Mouse (Mus musculus) hindbrain, postnatal 0 days (tissue): Measurements from ENCODE around the gene Fam173a. TPM values are rescaled to one million over a fixed set of nuclear protein-coding genes. Genes with fewer than 3 reads are reported as not detected.

Experiments used
- ATAC-seq: fragments of 200-750 bp; cut with Nextera tagmentation; 2 replicates; pipeline ENCODE4 v1.8.0; 2017; ENCODE audit warnings: mild to moderate bottlenecking, moderate TSS enrichment, moderate library complexity
- DNase-seq: peaks from one replicate; pipeline ENCODE4 v3.0.0-alpha.2; 2015; ENCODE audit warnings: low spot score
- H3K27ac ChIP-seq: fragments of 300-500 bp; sonication (generic); 2 replicates; pipeline ENCODE4 v1.5.1; 2014; ENCODE audit warnings: mild to moderate bottlenecking
- H3K27me3 ChIP-seq: fragments of 300-500 bp; sonication (generic); 2 replicates; pipeline ENCODE4 v1.6.1; 2014; ENCODE audit warnings: low read length, mixed read lengths; ENCODE audit not compliant: insufficient read depth
- H3K36me3 ChIP-seq: fragments of 300-500 bp; sonication (generic); 2 replicates; pipeline ENCODE4 v1.6.1; 2014; ENCODE audit warnings: low read length, mixed read lengths; ENCODE audit not compliant: insufficient read depth
- H3K4me1 ChIP-seq: fragments of 300-500 bp; sonication (generic); 2 replicates; pipeline ENCODE4 v1.6.1; 2014; ENCODE audit warnings: antibody characterized with exemption, low read length, mixed read lengths; ENCODE audit not compliant: insufficient read depth
- H3K4me2 ChIP-seq: fragments of 300-500 bp; sonication (generic); 2 replicates; pipeline ENCODE4 v1.6.1; 2014; ENCODE audit warnings: low read depth, mild to moderate bottlenecking, low read length, moderate library complexity, mixed read lengths
- H3K4me3 ChIP-seq: fragments of 300-500 bp; sonication (generic); 2 replicates; pipeline ENCODE4 v1.5.1; 2014; ENCODE audit warnings: low read length
- H3K9ac ChIP-seq: fragments of 300-500 bp; sonication (generic); replicated peaks from 2 replicates; pipeline ENCODE4 v1.6.1; 2014; ENCODE audit warnings: mild to moderate bottlenecking, low read length, moderate library complexity, mixed read lengths
- H3K9me3 ChIP-seq: fragments of 300-500 bp; sonication (generic); 2 replicates; pipeline ENCODE4 v1.6.1; 2016; ENCODE audit warnings: low read length, mixed read lengths
- CTCF ChIP-seq: IDR thresholded peaks from 2 replicates; pipeline ENCODE4 v1.5.1; 2016; ENCODE audit warnings: antibody characterized with exemption, control low read depth, low read depth
- WGBS: fragments of 180-500 bp; shearing (Covaris S2); extraction: QIAGEN DNeasy Blood & Tissue Kit; methylation state at CpG from one replicate; pipeline ENCODE4 v1.1.7; 2014; 5-methylcytosine and 5-hydroxymethylcytosine counted together
- polyA plus RNA-seq: library from polyadenylated mRNA; unstranded; fragments of >200 nt; fragmentation: Nextera tagmentation; extraction: Ambion mirVana; gene quantifications from 2 replicates; pipeline ENCODE4 v1.2.1, GENCODE M21; 2015
- total RNA-seq: library from RNA; depleted of rRNA; stranded (reverse); fragments of >200 nt; gene quantifications from 2 replicates; pipeline ENCODE4 v1.2.3, GENCODE M21; 2014

The Fam173a gene
- total and polyA plus RNA-seq, 2 experiments from 2014 or later = 101 to 117 TPM

- no peaks in the 10 kb centered on the region for H3K27me3 ChIP-seq
- peak; percentile 38 for ATAC-seq
Measured at GRCm38 (mm10) chr17:25801029-25801428, 8.3 kb upstream of the Fam173a start.

GRCm38 (mm10) chr17:25796951-25797369 is 4.3 kb upstream of the Fam173a start, which contains the start of gene Metrn:
TSS of gene Metrn (minus strand) at chr17:25797136.
- peaks cover 19% of the 10 kb centered on the region; the same call in 1 of the 2 replicates for H3K4me1 ChIP-seq
- H3K9me3 ChIP-seq = no peaks in the 10 kb centered on the region
- H3K9ac ChIP-seq = peak within 1 kb of the TSS; percentile 60
- TF ChIP-seq CTCF = no peak
- no peaks in the 10 kb centered on the region for H3K36me3 ChIP-seq
- peak; percentile 75 for ATAC-seq
- peak within 1 kb of the TSS; percentile 75 for H3K4me2 ChIP-seq
- DNase-seq = peak; percentile 88
- no peaks in the 10 kb centered on the region for H3K27me3 ChIP-seq
- H3K4me3 ChIP-seq = peak within 1 kb of the TSS; percentile 58
- H3K27ac ChIP-seq = peak within 1 kb of the TSS; percentile 79
- WGBS = 1% methylated on average over 35 of the region's 35 CpGs

More at GRCm38 (mm10) chr17:25801029-25801428, 8.3 kb upstream of the Fam173a start:
- DNase-seq = peak; percentile 86
- TF ChIP-seq CTCF = peak; percentile 86
- H3K4me2 ChIP-seq = no peak overlapping the region
- no peak overlapping the region for H3K27ac ChIP-seq
- H3K36me3 ChIP-seq = no peaks in the 10 kb centered on the region
- H3K9ac ChIP-seq = no peak overlapping the region
- WGBS = 6% methylated on average over 6 of the region's 6 CpGs
- H3K4me1 ChIP-seq = peaks cover 20% of the 10 kb centered on the region; the same call in 1 of the 2 replicates
- H3K9me3 ChIP-seq = no peaks in the 10 kb centered on the region
- H3K4me3 ChIP-seq = no peak overlapping the region

- H3K27ac ChIP-seq = peak overlapping the region; percentile 79
- no peak for TF ChIP-seq CTCF
- 3% methylated on average over 37 of the region's 37 CpGs for WGBS
- H3K9ac ChIP-seq = peak overlapping the region; percentile 60
- H3K9me3 ChIP-seq = no peaks in the 10 kb centered on the region
- DNase-seq = peak; percentile 34
- H3K4me1 ChIP-seq = peaks cover 19% of the 10 kb centered on the region; the same call in 1 of the 2 replicates
- peak overlapping the region; percentile 58 for H3K4me3 ChIP-seq
- H3K27me3 ChIP-seq = no peaks in the 10 kb centered on the region
- ATAC-seq = no peak
- H3K36me3 ChIP-seq = no peaks in the 10 kb centered on the region
- H3K4me2 ChIP-seq = peak overlapping the region; percentile 75
Measured at GRCm38 (mm10) chr17:25796211-25796771, 3.6 kb upstream of the Fam173a start.

GRCm38 (mm10) chr17:25795609-25796092 is 3.0 kb upstream of the Fam173a start, which contains the start of gene AC134908.4:
TSS of gene AC134908.4 (minus strand) at chr17:25795659.
- 8% methylated on average over 6 of the region's 6 CpGs for WGBS
- DNase-seq (peak; percentile 79), ATAC-seq (peak; percentile 70)

GRCm38 (mm10) chr17:25794998-25795397 is 2.3 kb upstream of the Fam173a start:
- Histone ChIP-seq H3K9me3 (no peaks in the 10 kb centered on the region), H3K9ac (peak overlapping the region; percentile 28), H3K4me1 (peaks cover 19% of the 10 kb centered on the region; the same call in 1 of the 2 replicates), H3K27ac (peak overlapping the region; percentile 94), H3K27me3 (no peaks in the 10 kb centered on the region), H3K4me2 (peak overlapping the region; percentile 75), H3K4me3 (peak overlapping the region; percentile 14; the same call in 1 of the 2 replicates), H3K36me3 (no peaks in the 10 kb centered on the region)
- DNase-seq (no peak), ATAC-seq (no peak)
- 37% methylated on average over 17 of the region's 17 CpGs for WGBS
- TF ChIP-seq CTCF = no peak

More at GRCm38 (mm10) chr17:25795609-25796092, 3.0 kb upstream of the Fam173a start, which contains the start of gene AC134908.4:
- no peaks in the 10 kb centered on the region for H3K9me3 ChIP-seq
- peak within 1 kb of the TSS; percentile 60 for H3K9ac ChIP-seq
- H3K4me1 ChIP-seq = peaks cover 19% of the 10 kb centered on the region; the same call in 1 of the 2 replicates
- no peak for TF ChIP-seq CTCF
- peak within 1 kb of the TSS; percentile 58 for H3K4me3 ChIP-seq
- H3K4me2 ChIP-seq = peak within 1 kb of the TSS; percentile 75
- H3K27ac ChIP-seq = peak within 1 kb of the TSS; percentile 94
- no peaks in the 10 kb centered on the region for H3K36me3 ChIP-seq
- H3K27me3 ChIP-seq = no peaks in the 10 kb centered on the region

- Histone ChIP-seq H3K27ac (peak overlapping the region; percentile 94), H3K4me1 (peaks cover 19% of the 10 kb centered on the region; the same call in 1 of the 2 replicates), H3K27me3 (no peaks in the 10 kb centered on the region), H3K36me3 (peaks cover 4% of the 10 kb centered on the region; the same call in 1 of the 2 replicates), H3K4me3 (no peak overlapping the region), H3K4me2 (peak overlapping the region; percentile 75), H3K9me3 (no peaks in the 10 kb centered on the region), H3K9ac (0 out of 2 replicates have a peak overlapping the region, but pooled peaks have one; percentile 3)
- no peak for TF ChIP-seq CTCF
- DNase-seq (peak; percentile 55), ATAC-seq (no peak)
- WGBS = 16% methylated on average over 13 of the region's 13 CpGs
Measured at GRCm38 (mm10) chr17:25794197-25794596, 1.5 kb upstream of the Fam173a start.
